In genomic region chr6:29768791-29769441, GRCm38 (mm10) we compare ENCODE assay signal across 8 mouse cellular contexts. TPM values are rescaled to one million over a fixed set of nuclear protein-coding genes. Genes with fewer than 3 reads are reported as not detected.
A peak's percentile ranks its signal among the peaks of the same experiment; 100 is the strongest.
DNase-seq lines count a peak whose midpoint lies in the region; ATAC-seq lines count a peak whose summit lies in the region.

No protein-coding gene starts in this region.

- peak overlapping the region; percentile 87 for H3K9ac ChIP-seq in heart, embryonic 15.5 days

- peak; percentile 63 for DNase-seq in cerebellum, adult 9-10 months
- no peak for DNase-seq in cerebellum, adult 11 months
- peak; percentile 36 for DNase-seq in ES-CJ7 (ENCODE audit: low read depth, low spot score)
- DNase-seq in embryonic facial prominence, embryonic 10.5 days (ENCODE audit: low spot score) = peak; percentile 65
- DNase-seq in kidney, postnatal 4 days = peak; percentile 62 to 75
- peak; percentile 57 to 83 for DNase-seq in spleen, postnatal 4 days (ENCODE audit: low spot score in 2 of 2)

- peak overlapping the region; percentile 89 for H3K27ac ChIP-seq in embryonic facial prominence, embryonic 10.5 days (replicated peaks)
- H3K27ac ChIP-seq in heart, embryonic 15.5 days = peak overlapping the region; percentile 92

- peak overlapping the region; percentile 91 for H3K4me3 ChIP-seq in embryonic facial prominence, embryonic 10.5 days
- H3K4me3 ChIP-seq in heart, embryonic 15.5 days = peak overlapping the region; percentile 97

- peak; percentile 36 for ATAC-seq in heart, embryonic 15.5 days (replicated peaks; ENCODE audit: insufficient number of reproducible peaks, insufficient read depth, low FRiP score, low read depth)
- 0 out of 2 replicates have a peak, but pooled peaks have one; percentile 3 for ATAC-seq in megakaryocyte progenitor cell, adult 5-6 weeks (replicated peaks; ENCODE audit: poor library complexity)

- H3K9me3 ChIP-seq in embryonic facial prominence, embryonic 10.5 days = no peaks in the 10 kb centered on the region
- H3K9me3 ChIP-seq in heart, embryonic 15.5 days (replicated peaks) = no peaks in the 10 kb centered on the region

- peak overlapping the region; percentile 81 for H3K4me2 ChIP-seq in heart, embryonic 15.5 days

- H3K27me3 ChIP-seq in embryonic facial prominence, embryonic 10.5 days (replicated peaks; ENCODE audit: low read depth, poor library complexity, severe bottlenecking) = no peaks in the 10 kb centered on the region
- no peaks in the 10 kb centered on the region for H3K27me3 ChIP-seq in heart, embryonic 15.5 days

- no peaks in the 10 kb centered on the region for H3K36me3 ChIP-seq in embryonic facial prominence, embryonic 10.5 days (replicated peaks)
- H3K36me3 ChIP-seq in heart, embryonic 15.5 days = no peaks in the 10 kb centered on the region

- peaks cover 22% of the 10 kb centered on the region for H3K4me1 ChIP-seq in embryonic facial prominence, embryonic 10.5 days
- H3K4me1 ChIP-seq in heart, embryonic 15.5 days (replicated peaks) = peaks cover 10% of the 10 kb centered on the region

- WGBS in embryonic facial prominence, embryonic 10.5 days = under 1% methylated on average over 50 of the region's 50 CpGs
- WGBS in heart, embryonic 15.5 days = under 1% methylated on average over 50 of the region's 50 CpGs

RNA-seq across cellular contexts. Expression of gene Ahcyl2, which starts 1.1 kb away (rescaled TPM):
- 12.0 and 14.9 TPM in 2 replicates for polyA plus RNA-seq in embryonic facial prominence, embryonic 10.5 days (2016; fragmentation: Nextera tagmentation; extraction: Ambion mirVana)
- 5.8 and 9.1 TPM in 2 replicates for polyA plus RNA-seq in heart, embryonic 15.5 days (2015; fragmentation: Nextera tagmentation; extraction: Ambion mirVana)
- total RNA-seq in megakaryocyte progenitor cell, adult 5-6 weeks (2015) = 10.2 and 19.1 TPM in 2 replicates
- 14.0 and 38.9 TPM in 2 replicates for total RNA-seq in megakaryocyte progenitor cell, adult 5-6 weeks (2017)

RNA-seq across cellular contexts. Expression of gene Smo, which starts 33.6 kb away (rescaled TPM):
- 56.8 and 60.9 TPM in 2 replicates for polyA plus RNA-seq in embryonic facial prominence, embryonic 10.5 days (2016; fragmentation: Nextera tagmentation; extraction: Ambion mirVana)
- polyA plus RNA-seq in heart, embryonic 15.5 days (2015; fragmentation: Nextera tagmentation; extraction: Ambion mirVana) = 14.2 and 24.4 TPM in 2 replicates
- 25.5 and 33.6 TPM in 2 replicates for total RNA-seq in megakaryocyte progenitor cell, adult 5-6 weeks (2015)
- total RNA-seq in megakaryocyte progenitor cell, adult 5-6 weeks (2017) = 16.4 and 19.9 TPM in 2 replicates
